Mouse (Mus musculus) brain, embryonic 14.5 days (tissue): ENCODE measurements around the gene Adpgk.

Experiments used
- CTCF ChIP-seq: fragments of 200-500 bp; IDR thresholded peaks from 2 replicates; pipeline ENCODE4 v1.5.1; 2012; ENCODE audit warnings: inconsistent platforms, mild to moderate bottlenecking, moderate library complexity, borderline replicate concordance; ENCODE audit not compliant: insufficient read depth, insufficient read length; ENCODE audit errors: extremely low read depth
- POLR2A ChIP-seq: fragments of 200-500 bp; IDR thresholded peaks from 2 replicates; pipeline ENCODE4 v1.6.1; 2012; ENCODE audit warnings: mild to moderate bottlenecking, inconsistent platforms, borderline replicate concordance; ENCODE audit not compliant: poor library complexity, insufficient read depth, insufficient read length, severe bottlenecking; ENCODE audit errors: extremely low read depth

DNA sequence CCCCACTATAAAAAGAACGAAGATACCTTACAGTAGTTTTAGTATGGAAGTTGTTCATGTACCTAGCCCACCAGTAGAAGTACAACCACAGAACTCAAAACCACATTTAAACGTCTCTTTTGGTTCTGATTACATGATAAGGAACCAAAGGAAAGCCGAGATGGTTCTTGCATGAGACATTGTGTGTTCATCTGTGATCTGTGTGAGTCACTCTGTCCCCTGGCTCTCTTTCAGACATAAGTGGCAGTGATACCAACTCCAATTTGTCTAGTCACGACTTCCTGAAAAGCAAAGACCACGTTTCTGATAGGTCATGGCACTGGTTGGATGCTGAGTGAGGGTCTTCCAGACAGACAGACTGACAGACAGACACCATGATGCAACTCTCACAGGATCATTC lies 77.9 kb downstream of the Adpgk start:
- TF ChIP-seq CTCF: no peak
- no peak for TF ChIP-seq POLR2A
